Mouse (Mus musculus): ENCODE results near the gene Egln2. TPM values are rescaled to one million over a fixed set of nuclear protein-coding genes. Genes with fewer than 3 reads are reported as not detected.

Gene Egln2
- polyA plus RNA-seq, 1 experiment from 2014 or later: 92.7 TPM

DNA sequence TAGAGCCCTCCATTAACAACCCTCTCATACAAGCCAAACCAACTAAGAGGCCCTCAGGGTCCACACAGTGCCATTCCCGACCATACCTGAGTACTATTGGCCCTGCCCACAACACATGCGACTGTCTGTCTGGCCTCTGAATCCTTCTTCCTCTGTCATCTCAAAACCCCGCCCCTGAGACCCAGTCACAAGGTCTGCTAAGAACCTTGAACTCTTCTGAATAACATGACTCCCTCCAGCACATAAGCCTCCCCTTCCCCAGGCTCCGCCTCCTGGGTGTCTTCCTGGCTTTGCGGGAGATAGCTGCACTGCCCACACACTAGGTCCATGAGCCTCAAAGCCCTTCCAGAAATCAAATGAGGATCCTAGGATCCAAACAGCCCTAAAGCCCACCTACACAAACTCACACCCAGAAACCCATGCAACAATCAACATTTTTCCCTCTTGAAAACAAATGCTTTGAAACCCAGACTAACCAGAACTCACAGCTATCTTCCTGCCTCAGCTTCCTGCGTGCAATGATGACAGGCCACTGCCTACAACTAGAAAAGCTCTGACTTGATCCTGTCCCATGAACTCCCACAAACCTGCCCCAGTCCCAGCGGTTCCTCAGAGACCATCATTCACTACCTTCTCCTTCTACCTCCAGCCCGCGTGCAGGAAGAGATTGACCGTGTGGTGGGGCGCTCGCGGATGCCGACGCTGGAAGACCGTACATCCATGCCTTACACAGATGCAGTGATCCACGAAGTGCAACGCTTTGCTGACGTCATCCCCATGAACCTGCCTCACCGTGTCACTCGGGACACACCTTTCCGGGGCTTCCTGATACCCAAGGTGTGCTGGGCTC is 35.9 kb downstream of the Egln2 start:
- Histone ChIP-seq H3K27me3 (replicated peaks; ENCODE audit: control insufficient read depth, insufficient read depth, low read length) (no peaks in the 10 kb centered on the region), H3K9me3 (ENCODE audit: control insufficient read depth, low read length) (no peaks in the 10 kb centered on the region), H3K4me2 (ENCODE audit: low read length) (no peak overlapping the region), H3K4me3 (ENCODE audit: low read length) (no peak overlapping the region), H3K27ac (ENCODE audit: low read depth, low read length) (no peak overlapping the region), H3K36me3 (ENCODE audit: control insufficient read depth, insufficient read depth, low read length) (no peaks in the 10 kb centered on the region), H3K4me1 (ENCODE audit: control insufficient read depth, insufficient read depth, low read depth, low read length) (no peaks in the 10 kb centered on the region), H3K9ac (ENCODE audit: low read depth, low read length) (no peak overlapping the region)
- 90% methylated on average over 22 of the region's 22 CpGs for WGBS
- ATAC-seq: no peak

DNA sequence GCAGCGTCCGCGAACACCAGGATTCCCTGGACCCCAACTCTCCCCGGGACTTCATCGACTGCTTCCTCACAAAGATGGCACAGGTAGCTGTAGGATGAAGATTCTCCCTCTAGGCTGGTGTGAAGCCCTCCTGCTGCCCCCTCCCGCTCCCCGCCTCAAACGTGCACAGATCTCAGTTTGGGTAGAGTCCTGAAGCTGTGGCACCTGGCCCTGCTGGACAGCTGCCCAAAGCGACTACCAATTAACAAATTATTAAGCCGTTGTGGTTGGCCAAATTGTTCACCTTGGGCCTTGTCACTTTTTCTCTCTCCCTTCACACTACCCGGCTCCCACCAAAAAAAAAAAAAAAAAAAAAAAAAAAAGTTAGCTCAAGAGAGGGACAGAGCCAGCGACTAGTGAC is 36.8 kb downstream of the Egln2 start:
- H3K27me3 ChIP-seq (replicated peaks; ENCODE audit: control insufficient read depth, insufficient read depth, low read length): no peaks in the 10 kb centered on the region
- no peak overlapping the region for H3K4me3 ChIP-seq (ENCODE audit: low read length)
- no peaks in the 10 kb centered on the region for H3K36me3 ChIP-seq (ENCODE audit: control insufficient read depth, insufficient read depth, low read length)
- ATAC-seq: no peak
- H3K9ac ChIP-seq (ENCODE audit: low read depth, low read length): no peak overlapping the region
- H3K4me1 ChIP-seq (ENCODE audit: control insufficient read depth, insufficient read depth, low read depth, low read length): no peaks in the 10 kb centered on the region
- no peak overlapping the region for H3K27ac ChIP-seq (ENCODE audit: low read depth, low read length)
- 90% methylated on average over 12 of the region's 12 CpGs for WGBS
- no peaks in the 10 kb centered on the region for H3K9me3 ChIP-seq (ENCODE audit: control insufficient read depth, low read length)
- H3K4me2 ChIP-seq (ENCODE audit: low read length): no peak overlapping the region

DNA sequence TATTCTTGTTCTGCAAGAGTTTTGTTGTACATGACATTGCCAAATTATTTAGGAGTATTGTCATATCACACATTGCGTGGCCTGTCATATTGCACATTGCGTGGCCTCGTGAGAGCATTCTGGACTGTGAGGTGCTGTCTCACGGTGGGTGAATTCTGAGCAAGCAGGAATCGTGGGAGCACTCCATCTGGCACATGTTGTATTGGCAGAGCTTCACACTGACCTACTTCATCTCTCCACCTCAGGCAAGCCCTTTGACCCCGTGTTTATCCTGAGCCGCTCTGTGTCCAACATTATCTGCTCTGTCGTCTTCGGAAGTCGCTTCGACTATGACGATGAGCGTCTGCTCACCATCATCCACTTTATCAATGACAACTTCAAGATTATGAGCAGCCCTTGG is 37.7 kb downstream of the Egln2 start:
- WGBS: 90% methylated on average over 13 of the region's 13 CpGs
- H3K4me1 ChIP-seq (ENCODE audit: control insufficient read depth, insufficient read depth, low read depth, low read length): no peaks in the 10 kb centered on the region
- H3K27ac ChIP-seq (ENCODE audit: low read depth, low read length): no peak overlapping the region
- ATAC-seq: no peak
- H3K36me3 ChIP-seq (ENCODE audit: control insufficient read depth, insufficient read depth, low read length): no peaks in the 10 kb centered on the region
- H3K9ac ChIP-seq (ENCODE audit: low read depth, low read length): no peak overlapping the region
- no peaks in the 10 kb centered on the region for H3K9me3 ChIP-seq (ENCODE audit: control insufficient read depth, low read length)
- no peaks in the 10 kb centered on the region for H3K27me3 ChIP-seq (replicated peaks; ENCODE audit: control insufficient read depth, insufficient read depth, low read length)
- no peak overlapping the region for H3K4me3 ChIP-seq (ENCODE audit: low read length)
- H3K4me2 ChIP-seq (ENCODE audit: low read length): no peak overlapping the region

DNA sequence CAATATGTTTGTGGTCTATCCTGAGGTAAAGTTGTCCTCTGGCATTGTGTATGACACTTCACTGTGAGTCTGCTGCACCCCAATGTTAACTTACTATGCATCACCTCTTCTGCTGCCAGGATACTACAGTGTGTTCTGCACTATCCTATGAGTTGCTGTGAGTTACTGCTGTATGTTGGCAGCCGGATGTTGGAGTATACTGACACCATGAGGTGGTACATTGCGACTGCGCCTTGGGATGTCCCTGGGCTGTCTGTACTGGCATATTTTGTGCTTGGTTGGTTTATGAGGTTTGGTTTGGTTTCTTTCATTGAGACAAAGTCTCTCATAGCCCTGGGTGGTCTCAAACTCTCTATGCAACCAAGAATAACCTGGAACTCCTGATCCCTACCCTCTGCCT is 38.4 kb downstream of the Egln2 start:
- WGBS: 44% methylated on average over 3 of the region's 3 CpGs
- no peak overlapping the region for H3K9ac ChIP-seq (ENCODE audit: low read depth, low read length)
- peak; percentile 75; the same call in 1 of the 2 replicates for ATAC-seq
- H3K4me2 ChIP-seq (ENCODE audit: low read length): no peak overlapping the region
- no peaks in the 10 kb centered on the region for H3K27me3 ChIP-seq (replicated peaks; ENCODE audit: control insufficient read depth, insufficient read depth, low read length)
- H3K27ac ChIP-seq (ENCODE audit: low read depth, low read length): no peak overlapping the region
- no peaks in the 10 kb centered on the region for H3K4me1 ChIP-seq (ENCODE audit: control insufficient read depth, insufficient read depth, low read depth, low read length)
- no peak overlapping the region for H3K4me3 ChIP-seq (ENCODE audit: low read length)
- no peaks in the 10 kb centered on the region for H3K36me3 ChIP-seq (ENCODE audit: control insufficient read depth, insufficient read depth, low read length)
- no peaks in the 10 kb centered on the region for H3K9me3 ChIP-seq (ENCODE audit: control insufficient read depth, low read length)

DNA sequence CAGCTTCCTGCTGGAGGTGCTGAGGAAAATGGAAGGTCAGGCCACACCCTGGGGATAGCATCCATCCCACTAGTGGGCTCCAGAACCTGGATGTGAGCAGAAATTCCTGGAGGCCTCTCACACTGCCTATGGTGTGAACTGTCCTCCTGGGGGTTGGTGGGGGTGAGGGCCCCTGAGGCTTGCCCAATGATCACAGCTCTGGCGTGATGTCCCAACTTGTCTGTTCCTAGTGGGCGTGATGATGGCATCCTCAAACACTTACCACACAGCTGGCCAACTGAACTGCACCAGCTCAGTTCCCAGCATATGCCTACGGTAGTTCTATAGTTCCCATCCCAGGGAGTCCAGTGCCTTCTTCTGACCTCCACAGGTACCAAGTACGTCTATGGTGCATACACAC is 41.6 kb downstream of the Egln2 start:
- H3K4me3 ChIP-seq (ENCODE audit: low read length): no peak overlapping the region
- no peak for ATAC-seq
- H3K4me2 ChIP-seq (ENCODE audit: low read length): no peak overlapping the region
- H3K27ac ChIP-seq (ENCODE audit: low read depth, low read length): no peak overlapping the region
- WGBS: 88% methylated on average over 4 of the region's 4 CpGs
- H3K27me3 ChIP-seq (replicated peaks; ENCODE audit: control insufficient read depth, insufficient read depth, low read length): no peaks in the 10 kb centered on the region
- no peaks in the 10 kb centered on the region for H3K36me3 ChIP-seq (ENCODE audit: control insufficient read depth, insufficient read depth, low read length)
- no peaks in the 10 kb centered on the region for H3K9me3 ChIP-seq (ENCODE audit: control insufficient read depth, low read length)
- H3K4me1 ChIP-seq (ENCODE audit: control insufficient read depth, insufficient read depth, low read depth, low read length): no peaks in the 10 kb centered on the region
- no peak overlapping the region for H3K9ac ChIP-seq (ENCODE audit: low read depth, low read length)

DNA sequence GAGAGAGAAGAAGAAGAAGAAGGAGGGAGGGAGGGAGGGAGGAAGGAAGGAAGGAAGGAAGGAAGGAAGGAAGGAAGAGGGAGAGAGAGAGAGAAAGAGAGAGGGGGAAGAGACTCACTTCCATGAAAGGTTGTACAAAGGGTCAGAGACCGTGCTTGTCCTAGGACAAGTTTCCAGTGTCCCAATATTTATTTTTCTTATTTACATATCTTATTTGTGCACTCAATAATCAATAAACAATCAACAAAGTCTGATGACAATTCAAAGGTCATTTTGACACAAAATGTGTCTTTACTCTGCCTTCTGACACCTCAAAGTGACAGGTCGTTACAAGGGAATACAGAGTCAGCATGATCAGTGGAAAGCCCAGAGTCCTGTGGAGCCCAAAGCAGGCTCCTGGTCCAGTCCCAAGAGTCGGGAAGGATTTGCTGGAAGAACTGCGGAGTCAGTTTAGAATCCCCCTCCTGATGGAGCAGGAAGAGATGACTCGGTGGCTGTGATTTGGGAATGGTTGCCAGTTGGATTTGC is 42.2 kb downstream of the Egln2 start:
- H3K36me3 ChIP-seq (ENCODE audit: control insufficient read depth, insufficient read depth, low read length): no peaks in the 10 kb centered on the region
- no peaks in the 10 kb centered on the region for H3K9me3 ChIP-seq (ENCODE audit: control insufficient read depth, low read length)
- no peak overlapping the region for H3K9ac ChIP-seq (ENCODE audit: low read depth, low read length)
- no peak overlapping the region for H3K27ac ChIP-seq (ENCODE audit: low read depth, low read length)
- WGBS: 79% methylated on average over 5 of the region's 5 CpGs
- H3K4me2 ChIP-seq (ENCODE audit: low read length): no peak overlapping the region
- no peak for ATAC-seq
- no peak overlapping the region for H3K4me3 ChIP-seq (ENCODE audit: low read length)
- H3K4me1 ChIP-seq (ENCODE audit: control insufficient read depth, insufficient read depth, low read depth, low read length): no peaks in the 10 kb centered on the region
- no peaks in the 10 kb centered on the region for H3K27me3 ChIP-seq (replicated peaks; ENCODE audit: control insufficient read depth, insufficient read depth, low read length)

DNA sequence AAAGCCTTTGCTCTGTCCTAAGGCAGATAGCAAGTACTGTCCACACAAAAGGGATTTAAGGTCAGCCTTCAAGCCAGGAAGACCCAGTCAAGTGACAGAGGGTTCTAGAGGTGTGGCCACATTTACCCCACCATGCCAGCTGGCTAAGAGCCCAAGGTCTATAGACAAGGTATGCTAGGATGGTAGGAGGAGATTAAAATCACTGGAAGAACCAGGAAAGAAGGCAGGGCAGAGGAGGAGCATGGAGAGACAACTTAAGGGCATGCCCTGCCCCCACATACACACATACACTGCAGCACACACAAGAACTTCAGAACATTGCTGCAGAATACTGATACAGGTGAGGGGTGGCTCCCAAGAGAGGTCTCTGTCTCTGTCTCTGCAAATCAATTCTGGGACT is 46.9 kb downstream of the Egln2 start, which contains the start of gene Cyp2f2:
Gene Cyp2f2 (plus strand): TSS at position 234 of the 400 bp plus-strand sequence.
- H3K36me3 ChIP-seq (ENCODE audit: control insufficient read depth, insufficient read depth, low read length): no peaks in the 10 kb centered on the region
- H3K4me3 ChIP-seq (ENCODE audit: low read length): no peak within 1 kb of the TSS
- ATAC-seq: no peak
- no peaks in the 10 kb centered on the region for H3K27me3 ChIP-seq (replicated peaks; ENCODE audit: control insufficient read depth, insufficient read depth, low read length)
- H3K9ac ChIP-seq (ENCODE audit: low read depth, low read length): no peak within 1 kb of the TSS
- H3K27ac ChIP-seq (ENCODE audit: low read depth, low read length): no peak within 1 kb of the TSS
- no peak within 1 kb of the TSS for H3K4me2 ChIP-seq (ENCODE audit: low read length)
- H3K4me1 ChIP-seq (ENCODE audit: control insufficient read depth, insufficient read depth, low read depth, low read length): no peaks in the 10 kb centered on the region
- H3K9me3 ChIP-seq (ENCODE audit: control insufficient read depth, low read length): no peaks in the 10 kb centered on the region

DNA sequence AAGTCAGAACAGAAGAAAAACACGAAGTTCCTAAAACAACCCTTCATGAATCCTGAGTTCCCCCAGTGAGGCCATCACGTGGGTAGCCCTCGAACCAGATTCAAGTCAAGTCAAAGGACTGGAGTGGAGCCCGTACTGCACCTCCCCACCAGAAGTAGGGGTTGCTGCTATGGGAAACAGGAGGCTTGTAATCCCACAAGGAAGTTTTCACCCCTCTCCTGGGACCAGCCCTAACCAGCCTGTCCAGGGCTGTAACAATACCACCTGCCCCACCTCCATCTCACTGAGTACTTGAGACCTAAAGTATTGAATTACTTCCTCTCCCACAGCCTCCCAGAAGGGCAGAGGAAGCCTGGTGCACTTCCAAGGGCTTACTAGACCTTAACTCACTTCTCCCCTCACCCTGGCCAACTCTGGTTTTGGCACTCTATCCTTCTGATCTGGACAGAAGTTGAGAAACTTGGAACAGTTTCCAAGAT is 48.5 kb downstream of the Egln2 start:
- H3K27ac ChIP-seq (ENCODE audit: low read depth, low read length): no peak overlapping the region
- no peaks in the 10 kb centered on the region for H3K4me1 ChIP-seq (ENCODE audit: control insufficient read depth, insufficient read depth, low read depth, low read length)
- H3K4me3 ChIP-seq (ENCODE audit: low read length): no peak overlapping the region
- WGBS: 65% methylated on average over 4 of the region's 4 CpGs
- no peak for ATAC-seq
- no peaks in the 10 kb centered on the region; the same call in 1 of the 2 replicates for H3K9me3 ChIP-seq (ENCODE audit: control insufficient read depth, low read length)
- no peaks in the 10 kb centered on the region for H3K36me3 ChIP-seq (ENCODE audit: control insufficient read depth, insufficient read depth, low read length)
- H3K27me3 ChIP-seq (replicated peaks; ENCODE audit: control insufficient read depth, insufficient read depth, low read length): no peaks in the 10 kb centered on the region
- no peak overlapping the region for H3K4me2 ChIP-seq (ENCODE audit: low read length)
- H3K9ac ChIP-seq (ENCODE audit: low read depth, low read length): no peak overlapping the region

DNA sequence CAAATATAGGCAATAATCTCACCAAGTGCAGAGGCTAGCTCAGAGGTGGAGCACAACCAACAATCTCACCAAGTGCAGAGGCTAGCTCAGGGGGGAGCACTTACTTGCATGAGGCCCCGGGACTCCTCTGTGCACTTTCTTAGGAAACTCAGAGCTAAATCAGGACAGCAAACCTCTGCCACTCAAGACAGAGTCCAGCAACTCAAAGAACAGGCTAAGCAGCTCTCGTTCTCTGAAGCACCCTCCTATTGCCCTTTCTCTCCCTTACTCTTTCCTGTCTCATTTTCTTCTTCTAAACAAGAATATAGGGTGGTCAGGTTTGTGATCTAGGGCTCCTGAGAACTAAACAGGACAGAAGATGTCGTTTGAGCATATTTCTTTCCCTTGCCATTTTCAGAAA is 54.6 kb downstream of the Egln2 start:
- Histone ChIP-seq H3K4me3 (ENCODE audit: low read length) (no peak overlapping the region), H3K9me3 (ENCODE audit: control insufficient read depth, low read length) (peaks cover 3% of the 10 kb centered on the region), H3K4me1 (ENCODE audit: control insufficient read depth, insufficient read depth, low read depth, low read length) (no peaks in the 10 kb centered on the region), H3K9ac (ENCODE audit: low read depth, low read length) (no peak overlapping the region), H3K27ac (ENCODE audit: low read depth, low read length) (no peak overlapping the region), H3K27me3 (replicated peaks; ENCODE audit: control insufficient read depth, insufficient read depth, low read length) (no peaks in the 10 kb centered on the region), H3K36me3 (ENCODE audit: control insufficient read depth, insufficient read depth, low read length) (no peaks in the 10 kb centered on the region), H3K4me2 (ENCODE audit: low read length) (no peak overlapping the region)
- no peak for ATAC-seq
- 64% methylated on average over 3 of the region's 3 CpGs for WGBS

Data from hindbrain, embryonic 16.5 days (tissue).